Mouse (Mus musculus): Measurements from ENCODE around the gene Bahcc1. TPM values are rescaled to one million over a fixed set of nuclear protein-coding genes. Genes with fewer than 3 reads are reported as not detected.

The Bahcc1 gene
- total and polyA plus RNA-seq, 3 experiments, result 0.04 TPM; not detected in 2

DNA sequence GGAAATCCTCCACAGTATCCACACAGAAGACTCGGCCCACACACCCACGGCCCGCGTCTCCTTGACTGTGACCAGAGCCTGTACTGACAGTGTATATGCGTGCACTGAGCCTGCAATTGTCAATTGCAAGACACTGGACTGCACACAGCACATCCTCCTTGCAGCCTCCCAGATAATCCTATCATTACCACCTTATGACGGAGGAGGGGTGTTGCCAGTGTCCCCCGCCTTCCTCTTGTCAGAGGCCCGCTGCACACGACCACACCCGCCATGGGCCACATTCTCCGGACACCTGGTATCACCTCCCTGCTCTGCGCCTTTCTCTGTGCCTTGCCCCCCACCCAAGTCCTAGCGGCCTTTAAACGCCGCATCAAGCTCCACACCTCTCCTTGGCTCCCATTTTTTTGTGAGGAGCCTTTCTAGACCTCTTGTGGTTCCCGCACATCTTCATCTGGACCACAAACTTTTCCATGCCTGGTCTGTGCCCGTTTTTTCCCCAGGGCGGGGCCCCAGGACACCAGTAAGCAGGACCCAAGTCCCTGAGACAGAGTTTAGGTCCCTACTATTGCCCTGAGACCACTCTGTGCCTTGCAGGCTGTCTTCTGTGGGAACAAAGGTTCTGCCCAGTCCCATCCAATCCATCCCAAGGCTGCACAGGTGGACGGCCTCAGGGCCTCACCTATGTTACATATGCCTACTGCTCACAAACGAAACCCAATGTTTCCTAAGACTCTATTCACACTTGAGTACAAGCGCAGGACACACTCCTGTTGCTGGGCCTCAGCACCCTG lies 71.0 kb downstream of the Bahcc1 start:
- Histone ChIP-seq H3K4me1 (ENCODE audit: control insufficient read depth in 1 of 2, insufficient read depth in 2 of 2) (peaks cover 12 to 18% of the 10 kb centered on the region in 2 experiments), H3K27ac (ENCODE audit: insufficient read depth, low read depth) (no peak overlapping the region), H3K4me2 (ENCODE audit: insufficient read depth, low read depth, poor library complexity, severe bottlenecking) (no peak overlapping the region), H3K79me2 (replicated peaks; ENCODE audit: control insufficient read depth, extremely low read depth, insufficient read depth, poor library complexity, severe bottlenecking) (no peaks in the 10 kb centered on the region), H3K9ac (ENCODE audit: insufficient read depth, low read depth) (no peak overlapping the region), H3K9me3 (replicated peaks; ENCODE audit: low read length) (peaks cover 16% of the 10 kb centered on the region), H3K36me3 (replicated peaks in 1 of 2; ENCODE audit: control insufficient read depth in 1 of 2, insufficient read depth in 1 of 2, low read length in 1 of 2) (no peaks in the 10 kb centered on the region), H3K27me3 (replicated peaks) (peaks cover 94% of the 10 kb centered on the region), H3K4me3 (replicated peaks in 1 of 3; ENCODE audit: low read depth in 2 of 3, low read length in 2 of 3, poor library complexity in 1 of 3) (no peak overlapping the region)
- dilution Hi-C loops (cut with MboI; ENCODE audit: extremely low pct_ligation_motif_present, extremely low pct_unique_long_range_greater_than_20kb, low sequenced_read_pairs) (no loop called here), in situ Hi-C loops (cut with MboI; ENCODE audit: low pct_ligation_motif_present, low pct_unique_long_range_greater_than_20kb, low sequenced_read_pairs) (no loop called here)
- no peak for TF ChIP-seq POLR2AphosphoS2 (IDR thresholded peaks at IDR 0.05; ENCODE audit: low read depth, low read length)
- no peak for TF ChIP-seq E2F4 (IDR thresholded peaks at IDR 0.05; ENCODE audit: insufficient replicate concordance, low read depth, low read length)
- TF ChIP-seq CHD2 (IDR thresholded peaks at IDR 0.05; ENCODE audit: low read length), result no peak
- TF ChIP-seq ZKSCAN1 (IDR thresholded peaks at IDR 0.05; ENCODE audit: borderline replicate concordance, low read depth, low read length), result no peak
- TF ChIP-seq RCOR1 (conservative IDR thresholded peaks at IDR 0.05; ENCODE audit: low read depth, low read length), result no peak
- no peak for TF ChIP-seq TCF12 (IDR thresholded peaks at IDR 0.05; ENCODE audit: low read depth, low read length)
- no peak for TF ChIP-seq MXI1 (IDR thresholded peaks at IDR 0.05; ENCODE audit: low read depth, low read length)
- no peak for TF ChIP-seq RAD21 (IDR thresholded peaks at IDR 0.05; ENCODE audit: low read depth, low read length)
- DNase-seq (ENCODE audit: extremely low read depth), result no peak

DNA sequence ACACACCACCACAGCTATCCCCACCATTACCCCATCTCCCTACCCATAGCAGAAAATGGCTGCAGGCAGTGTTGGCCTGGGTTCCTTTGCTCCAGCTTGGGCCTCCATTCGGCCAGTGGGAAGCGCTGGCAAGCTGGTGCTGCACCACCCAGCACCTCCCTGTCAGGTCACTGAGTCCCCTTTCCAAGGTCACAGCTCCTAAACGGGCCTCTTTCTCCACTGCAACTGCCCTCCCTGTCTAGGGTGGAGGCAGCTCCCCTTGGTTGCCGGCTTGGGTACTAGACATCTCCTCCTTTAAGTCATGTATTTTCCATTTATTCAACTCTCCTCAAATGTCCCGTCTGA lies 71.6 kb downstream of the Bahcc1 start:
- Histone ChIP-seq H3K4me3 (replicated peaks in 1 of 3; ENCODE audit: low read depth in 2 of 3, low read length in 2 of 3, poor library complexity in 1 of 3) (no peak overlapping the region), H3K79me2 (replicated peaks; ENCODE audit: control insufficient read depth, extremely low read depth, insufficient read depth, poor library complexity, severe bottlenecking) (no peaks in the 10 kb centered on the region), H3K4me1 (ENCODE audit: control insufficient read depth in 1 of 2, insufficient read depth in 2 of 2) (peaks cover 12 to 18% of the 10 kb centered on the region in 2 experiments), H3K9me3 (replicated peaks; ENCODE audit: low read length) (peaks cover 21% of the 10 kb centered on the region), H3K9ac (ENCODE audit: insufficient read depth, low read depth) (no peak overlapping the region), H3K36me3 (replicated peaks in 1 of 2; ENCODE audit: control insufficient read depth in 1 of 2, insufficient read depth in 1 of 2, low read length in 1 of 2) (no peaks in the 10 kb centered on the region), H3K27me3 (replicated peaks) (peaks cover 94% of the 10 kb centered on the region), H3K27ac (ENCODE audit: insufficient read depth, low read depth) (no peak overlapping the region), H3K4me2 (ENCODE audit: insufficient read depth, low read depth, poor library complexity, severe bottlenecking) (peak overlapping the region; percentile 93; the same call in 1 of the 2 replicates)
- dilution Hi-C loops (cut with MboI; ENCODE audit: extremely low pct_ligation_motif_present, extremely low pct_unique_long_range_greater_than_20kb, low sequenced_read_pairs), result no loop called here
- TF ChIP-seq SIN3A (IDR thresholded peaks at IDR 0.05; ENCODE audit: low read length) (no peak), KAT2A (IDR thresholded peaks at IDR 0.05; ENCODE audit: insufficient replicate concordance, low read length) (no peak), ZKSCAN1 (IDR thresholded peaks at IDR 0.05; ENCODE audit: borderline replicate concordance, low read depth, low read length) (no peak), MEF2A (IDR thresholded peaks at IDR 0.05; ENCODE audit: borderline replicate concordance, low read depth, low read length) (no peak), TBP (conservative IDR thresholded peaks at IDR 0.05; ENCODE audit: low read depth, low read length) (no peak), IRF4 (IDR thresholded peaks at IDR 0.05; ENCODE audit: low read depth, low read length) (no peak), RCOR1 (conservative IDR thresholded peaks at IDR 0.05; ENCODE audit: low read depth, low read length) (no peak), ZC3H11A (IDR thresholded peaks at IDR 0.05; ENCODE audit: low read depth, low read length) (no peak), NELFE (IDR thresholded peaks at IDR 0.05; ENCODE audit: low read depth, low read length) (no peak), MYC (IDR thresholded peaks at IDR 0.05; ENCODE audit: low read depth, low read length) (no peak), SMC3 (IDR thresholded peaks at IDR 0.05; ENCODE audit: low read depth, low read length) (no peak), MAX (IDR thresholded peaks at IDR 0.05; ENCODE audit: low read length) (no peak), ETS1 (conservative IDR thresholded peaks at IDR 0.05; ENCODE audit: low read depth, low read length) (no peak)
- no peak for DNase-seq (ENCODE audit: extremely low read depth)
- in situ Hi-C loops (cut with MboI; ENCODE audit: low pct_ligation_motif_present, low pct_unique_long_range_greater_than_20kb, low sequenced_read_pairs), result no loop called here
